Mouse (Mus musculus) heart, postnatal 10 days (tissue): Measurements from ENCODE around the gene BC048671. TPM values are rescaled to one million over a fixed set of nuclear protein-coding genes. Genes with fewer than 3 reads are reported as not detected.

ENCODE experiments used
- DNase-seq, 2 experiments: peaks; one replicate each; pipeline ENCODE4 v3.0.0; 2021
- intact Hi-C: fragments of 180-260 bp; cut with DNase I; formaldehyde crosslinking; loops from one replicate; pipeline ENCODE4 v1.15.1; 2025
- total RNA-seq, 2 experiments: library from RNA; stranded (reverse); gene quantifications; 2 replicates each; pipeline ENCODE4 v1.2.3; 2021

BC048671 gene
- total RNA-seq, 2 experiments from 2014 or later, result not detected

DNA sequence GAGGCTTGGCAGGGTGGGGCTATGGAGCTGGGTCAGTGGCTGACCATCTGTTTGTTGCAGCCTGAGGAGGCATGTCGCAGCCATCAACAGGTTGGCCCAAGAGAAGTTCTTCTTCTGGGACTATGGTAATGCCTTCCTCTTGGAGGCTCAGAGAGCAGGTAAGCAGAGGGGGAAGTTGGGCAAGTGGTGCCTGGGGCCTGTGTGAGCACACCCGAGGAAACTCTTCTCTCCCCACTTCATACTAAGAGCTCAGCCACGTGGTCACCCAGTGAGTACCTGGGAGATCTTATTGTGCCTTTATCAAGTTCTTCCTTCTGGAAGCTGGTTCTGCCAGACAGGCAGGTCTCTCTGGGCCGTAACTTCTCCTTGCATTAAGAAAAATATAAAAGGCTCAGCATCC lies 46.2 kb downstream of the BC048671 start:
- no peak for DNase-seq
- intact Hi-C loops, result no loop called here

DNA sequence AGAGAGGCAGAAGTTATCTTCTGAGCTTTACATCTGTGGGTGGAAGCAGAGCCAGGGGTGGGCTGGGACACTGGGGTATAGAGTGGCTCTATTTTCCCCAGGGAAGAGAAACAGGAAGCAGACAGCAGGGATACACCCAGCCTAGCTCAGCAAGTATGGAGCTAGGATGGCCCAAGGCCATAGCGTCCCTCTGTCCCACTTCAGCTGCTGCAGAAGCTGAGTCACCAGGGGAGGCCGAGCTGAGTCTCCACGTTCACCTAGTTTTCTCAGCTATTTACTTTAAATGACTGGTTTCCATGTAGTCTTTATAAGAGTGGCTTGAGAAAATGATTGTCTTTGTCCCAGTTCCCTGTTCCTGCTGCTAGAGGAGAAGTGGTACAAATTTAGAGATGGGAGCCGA lies 47.5 kb downstream of the BC048671 start:
- intact Hi-C loops, result no loop called here
- no peak for DNase-seq

GRCm38 (mm10) chr6:90350011-90350410 lies 49.0 kb downstream of the BC048671 start:
- intact Hi-C loops, result no loop called here
- DNase-seq, result no peak

Other genes with a start within 250 kb of the BC048671 start
- not detected for gene Vmn1r49, start 222.7 kb upstream of the BC048671 start, total RNA-seq
- not detected for gene Vmn1r50, start 199.8 kb upstream of the BC048671 start, total RNA-seq
- not detected for gene Vmn1r51, start 178.6 kb upstream of the BC048671 start, total RNA-seq
- not detected for gene Vmn1r52, start 126.4 kb upstream of the BC048671 start, total RNA-seq
- not detected for gene V1ra8, start 98.4 kb upstream of the BC048671 start, total RNA-seq
- not detected for gene Vmn1r53, start 76.8 kb upstream of the BC048671 start, total RNA-seq
- gene Vmn1r54, start 54.9 kb upstream of the BC048671 start, total RNA-seq, result not detected
- gene Chst13, start 24.0 kb downstream of the BC048671 start, total RNA-seq, result not detected
- gene Uroc1, start 32.1 kb downstream of the BC048671 start, total RNA-seq, result not detected
- 10 to 100 TPM; 15.7 to 18.0 TPM for gene Zxdc, start 68.3 kb downstream of the BC048671 start, total RNA-seq
- gene Cfap100, start 127.6 kb downstream of the BC048671 start, total RNA-seq, result under 1 TPM in 1 of 2 experiments, not detected in 1; 0.41 TPM
- 10 to 100 TPM; 15.6 to 38.7 TPM for gene Klf15, start 161.4 kb downstream of the BC048671 start, total RNA-seq
- 1 to 10 TPM; 1.0 to 2.2 TPM for gene Aldh1l1, start 185.2 kb downstream of the BC048671 start, total RNA-seq